Mouse (Mus musculus) thymus, postnatal 0 days (tissue): ENCODE results near the gene Ddx18. TPM values are rescaled to one million over a fixed set of nuclear protein-coding genes. Genes with fewer than 3 reads are reported as not detected.

Experiments used
- DNase-seq: peaks from one replicate; pipeline ENCODE4 v3.0.0-alpha.2; 2015; ENCODE audit warnings: low spot score
- polyA plus RNA-seq: library from polyadenylated mRNA; unstranded; fragments of >200 nt; fragmentation: Nextera tagmentation; extraction: Ambion mirVana; gene quantifications from 2 replicates; pipeline ENCODE4 v1.2.1, GENCODE M21; 2015

Gene Ddx18
- 117 and 126 TPM in 2 replicates for polyA plus RNA-seq

GRCm38 (mm10) chr1:121567521-121568489, at the start of gene Ddx18:
Gene Ddx18, minus strand, starts transcription at chr1:121567989.
- DNase-seq, result peak; percentile 95

- peak; percentile 90 for DNase-seq
Observed at GRCm38 (mm10) chr1:121608000-121608399, 40.2 kb upstream of the Ddx18 start.

GRCm38 (mm10) chr1:121605118-121605517, 37.3 kb upstream of the Ddx18 start:
- DNase-seq, result no peak

- DNase-seq, result no peak
Observed at GRCm38 (mm10) chr1:121601893-121602292, 34.1 kb upstream of the Ddx18 start.

- DNase-seq, result peak; percentile 80
Observed at GRCm38 (mm10) chr1:121601084-121601483, 33.3 kb upstream of the Ddx18 start.

- peak; percentile 88 for DNase-seq
Observed at GRCm38 (mm10) chr1:121598421-121598820, 30.6 kb upstream of the Ddx18 start.

- DNase-seq, result peak; percentile 58
Observed at GRCm38 (mm10) chr1:121596951-121597625, 29.3 kb upstream of the Ddx18 start.

- DNase-seq, result no peak
Observed at GRCm38 (mm10) chr1:121584838-121585237, 17.0 kb upstream of the Ddx18 start.

GRCm38 (mm10) chr1:121581133-121581855, 13.5 kb upstream of the Ddx18 start:
- DNase-seq, result no peak

GRCm38 (mm10) chr1:121577491-121577890, 9.7 kb upstream of the Ddx18 start:
- DNase-seq, result no peak

- DNase-seq, result no peak
Observed at GRCm38 (mm10) chr1:121570522-121570921, 2.7 kb upstream of the Ddx18 start.

GRCm38 (mm10) chr1:121557861-121558260, 9.9 kb downstream of the Ddx18 start:
- no peak for DNase-seq

- DNase-seq, result no peak
Observed at GRCm38 (mm10) chr1:121551457-121551835, 16.3 kb downstream of the Ddx18 start.

- no peak for DNase-seq
Observed at GRCm38 (mm10) chr1:121550801-121551456, 16.9 kb downstream of the Ddx18 start.

GRCm38 (mm10) chr1:121549456-121549855, 18.3 kb downstream of the Ddx18 start:
- peak; percentile 18 for DNase-seq

GRCm38 (mm10) chr1:121548667-121549066, 19.1 kb downstream of the Ddx18 start:
- DNase-seq, result no peak

- no peak for DNase-seq
Observed at GRCm38 (mm10) chr1:121546844-121547243, 20.9 kb downstream of the Ddx18 start.

- no peak for DNase-seq
Observed at GRCm38 (mm10) chr1:121540361-121540760, 27.4 kb downstream of the Ddx18 start.

GRCm38 (mm10) chr1:121531439-121531838, 36.4 kb downstream of the Ddx18 start:
- no peak for DNase-seq

GRCm38 (mm10) chr1:121529286-121529685, 38.5 kb downstream of the Ddx18 start:
- DNase-seq, result no peak

- DNase-seq, result no peak
Observed at GRCm38 (mm10) chr1:121528399-121528720, 39.4 kb downstream of the Ddx18 start, which contains the start of gene Htr5b. Gene Htr5b, minus strand, starts transcription at chr1:121528465.
